Mouse (Mus musculus) bone marrow macrophage, adult 2 months (primary cell): ENCODE measurements around the gene Barhl2.

Source experiments
- CTCF ChIP-seq: IDR thresholded peaks from 2 replicates; pipeline ENCODE4 v1.5.1; 2012; ENCODE audit warnings: low read depth, mild to moderate bottlenecking, low read length, moderate library complexity
- POLR2A ChIP-seq: IDR thresholded peaks from 2 replicates; pipeline ENCODE4 v1.6.1; 2012; ENCODE audit warnings: mild to moderate bottlenecking, low read depth, low read length, borderline replicate concordance

- TF ChIP-seq POLR2A = no peak
- 0 out of 2 replicates have a peak, but pooled peaks have one; percentile 26 for TF ChIP-seq CTCF
Observed at GRCm38 (mm10) chr5:106463661-106464191, 5.8 kb upstream of the Barhl2 start.
